Mouse (Mus musculus): Measurements from ENCODE around the gene Dus1l. TPM values are rescaled to one million over a fixed set of nuclear protein-coding genes. Genes with fewer than 3 reads are reported as not detected.

Gene Dus1l
- polyA plus RNA-seq, 1 experiment from 2014 or later: 66.0 TPM

DNA sequence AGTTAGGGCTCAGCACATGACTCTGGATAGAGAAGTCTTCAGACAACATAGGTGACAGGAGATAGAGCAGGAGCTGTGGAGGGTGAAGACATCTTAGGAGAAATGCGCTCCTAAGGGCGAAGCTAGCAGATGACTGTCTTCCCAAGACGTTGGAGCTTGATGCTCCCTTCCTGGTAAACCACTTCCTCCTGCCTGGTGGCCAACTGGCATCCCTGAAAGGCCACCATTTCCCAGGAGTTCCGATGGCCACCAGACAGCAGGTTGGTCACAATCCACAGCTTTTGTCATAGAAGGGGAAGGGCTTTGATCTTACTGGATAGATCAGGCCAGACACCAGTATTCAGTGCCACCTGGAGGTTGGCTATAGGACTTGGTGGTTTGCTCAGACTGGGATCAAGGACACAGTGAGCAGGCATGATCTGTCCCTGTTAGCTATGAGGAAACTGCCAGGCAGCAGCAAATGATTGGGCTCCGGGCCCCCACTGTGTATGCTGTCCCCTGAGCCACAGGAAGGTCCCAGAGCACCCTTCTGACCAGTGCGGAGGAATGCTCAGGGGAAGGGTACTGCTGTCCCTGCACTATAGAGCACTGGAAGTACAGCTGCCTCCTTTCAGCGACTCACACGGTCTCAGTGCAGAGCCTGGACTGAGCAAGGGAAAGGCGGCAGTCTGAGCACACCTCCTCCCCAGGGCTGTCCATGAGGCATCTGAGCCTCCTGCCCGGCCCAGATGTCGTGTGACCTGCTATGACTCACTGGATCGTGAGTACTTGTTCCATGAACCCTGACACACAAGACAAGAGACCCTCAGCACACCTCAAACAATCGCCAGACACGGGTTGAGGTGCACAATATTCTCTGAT lies 34.2 kb downstream of the Dus1l start:
- no peaks in the 10 kb centered on the region for H3K36me3 ChIP-seq (ENCODE audit: insufficient read depth, low read length)
- H3K9me3 ChIP-seq (replicated peaks; ENCODE audit: low read length): no peaks in the 10 kb centered on the region
- TF ChIP-seq CTCF (IDR thresholded peaks at IDR 0.05; ENCODE audit: low read depth): no peak
- ATAC-seq (replicated peaks; ENCODE audit: low FRiP score, low read depth): peak; percentile 55; the same call in 1 of the 2 replicates
- H3K4me1 ChIP-seq (replicated peaks; ENCODE audit: insufficient read depth, low read length): no peaks in the 10 kb centered on the region
- no peaks in the 10 kb centered on the region for H3K27me3 ChIP-seq (ENCODE audit: insufficient read depth, low read length)
- H3K4me3 ChIP-seq (replicated peaks; ENCODE audit: low read depth, low read length): no peak overlapping the region
- H3K27ac ChIP-seq: no peak overlapping the region
- H3K9ac ChIP-seq (ENCODE audit: low read depth, low read length): no peak overlapping the region
- H3K4me2 ChIP-seq (ENCODE audit: low read length): no peak overlapping the region
- WGBS: 59% methylated on average over 14 of the region's 14 CpGs
- no peak for DNase-seq (ENCODE audit: low spot score)

DNA sequence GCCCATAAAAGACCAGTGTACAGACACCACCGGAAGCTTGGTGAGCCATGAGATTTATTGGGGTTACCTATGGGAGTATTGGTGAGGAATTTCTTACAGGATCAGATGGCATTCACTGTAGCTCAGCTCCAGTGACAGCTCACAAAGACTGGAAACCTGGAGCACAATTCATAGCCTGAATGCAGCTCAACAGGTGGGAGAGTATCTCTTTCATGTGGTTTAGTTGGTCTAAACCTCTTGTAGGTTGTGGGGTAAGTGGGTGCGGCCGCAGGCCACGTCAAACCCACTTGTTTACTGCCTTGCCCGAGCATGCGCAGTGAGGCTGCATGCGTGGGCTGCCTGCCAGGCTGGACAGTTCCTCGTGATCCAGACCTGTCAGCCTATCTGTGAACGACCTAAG lies 36.0 kb downstream of the Dus1l start:
- peak; percentile 38; the same call in 1 of the 2 replicates for ATAC-seq (replicated peaks; ENCODE audit: low FRiP score, low read depth)
- H3K9ac ChIP-seq (ENCODE audit: low read depth, low read length): no peak overlapping the region
- H3K27ac ChIP-seq: no peak overlapping the region
- no peak overlapping the region for H3K4me3 ChIP-seq (replicated peaks; ENCODE audit: low read depth, low read length)
- no peaks in the 10 kb centered on the region for H3K36me3 ChIP-seq (ENCODE audit: insufficient read depth, low read length)
- H3K4me2 ChIP-seq (ENCODE audit: low read length): no peak overlapping the region
- DNase-seq (ENCODE audit: low spot score): no peak
- H3K4me1 ChIP-seq (replicated peaks; ENCODE audit: insufficient read depth, low read length): no peaks in the 10 kb centered on the region
- TF ChIP-seq CTCF (IDR thresholded peaks at IDR 0.05; ENCODE audit: low read depth): no peak
- no peaks in the 10 kb centered on the region for H3K9me3 ChIP-seq (replicated peaks; ENCODE audit: low read length)
- 53% methylated on average over 9 of the region's 9 CpGs for WGBS
- no peaks in the 10 kb centered on the region for H3K27me3 ChIP-seq (ENCODE audit: insufficient read depth, low read length)

DNA sequence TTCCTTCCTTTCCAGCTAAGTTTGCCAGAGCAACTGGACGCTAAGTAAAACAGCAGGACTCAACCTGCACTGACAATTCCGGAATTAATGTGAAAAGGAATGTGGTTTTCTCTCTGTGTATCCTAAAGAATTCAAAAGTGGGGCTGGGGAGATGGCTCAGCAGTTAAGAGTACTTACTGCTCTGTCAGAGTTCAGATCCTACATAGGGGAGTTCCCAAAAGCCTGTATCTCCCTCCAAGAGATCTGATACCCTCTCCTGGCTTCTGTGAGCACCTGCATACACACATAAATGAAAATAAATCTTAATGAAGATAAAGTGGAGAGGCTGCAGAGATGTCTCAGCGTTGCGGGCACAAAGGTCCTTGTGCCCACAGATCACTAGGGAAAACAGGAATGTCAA lies 44.6 kb downstream of the Dus1l start:
- H3K36me3 ChIP-seq (ENCODE audit: insufficient read depth, low read length): no peaks in the 10 kb centered on the region
- no peak overlapping the region for H3K9ac ChIP-seq (ENCODE audit: low read depth, low read length)
- no peak overlapping the region for H3K27ac ChIP-seq
- ATAC-seq (replicated peaks; ENCODE audit: low FRiP score, low read depth) (no peak), DNase-seq (ENCODE audit: low spot score) (no peak)
- no peak overlapping the region for H3K4me3 ChIP-seq (replicated peaks; ENCODE audit: low read depth, low read length)
- 57% methylated on average over 4 of the region's 4 CpGs for WGBS
- H3K4me1 ChIP-seq (replicated peaks; ENCODE audit: insufficient read depth, low read length): no peaks in the 10 kb centered on the region
- TF ChIP-seq CTCF (IDR thresholded peaks at IDR 0.05; ENCODE audit: low read depth): no peak
- no peaks in the 10 kb centered on the region for H3K9me3 ChIP-seq (replicated peaks; ENCODE audit: low read length)
- H3K4me2 ChIP-seq (ENCODE audit: low read length): no peak overlapping the region
- H3K27me3 ChIP-seq (ENCODE audit: insufficient read depth, low read length): no peaks in the 10 kb centered on the region

DNA sequence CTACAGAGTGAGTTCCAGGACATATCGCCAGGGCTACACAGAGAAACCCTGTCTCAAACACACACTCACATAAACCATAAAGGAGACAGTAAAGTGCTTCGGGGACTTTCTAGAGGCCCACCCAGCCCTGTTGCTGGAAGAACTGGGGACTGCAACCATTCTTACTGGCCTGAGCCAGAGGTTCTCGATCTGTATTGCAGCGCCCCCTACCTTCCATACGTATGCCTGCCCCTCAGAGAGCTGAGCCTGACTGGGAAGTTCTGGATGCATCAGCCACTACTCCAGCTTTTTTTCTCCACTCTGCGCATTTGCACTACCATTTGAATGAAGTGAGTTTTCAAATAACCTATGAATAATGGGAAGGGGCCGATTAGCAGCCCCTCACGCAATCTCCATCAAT lies 46.8 kb downstream of the Dus1l start:
- ATAC-seq (replicated peaks; ENCODE audit: low FRiP score, low read depth) (no peak), DNase-seq (ENCODE audit: low spot score) (no peak)
- Histone ChIP-seq H3K9ac (ENCODE audit: low read depth, low read length) (no peak overlapping the region), H3K27me3 (ENCODE audit: insufficient read depth, low read length) (no peaks in the 10 kb centered on the region), H3K4me3 (replicated peaks; ENCODE audit: low read depth, low read length) (no peak overlapping the region), H3K9me3 (replicated peaks; ENCODE audit: low read length) (no peaks in the 10 kb centered on the region), H3K36me3 (ENCODE audit: insufficient read depth, low read length) (no peaks in the 10 kb centered on the region), H3K4me2 (ENCODE audit: low read length) (no peak overlapping the region), H3K27ac (no peak overlapping the region), H3K4me1 (replicated peaks; ENCODE audit: insufficient read depth, low read length) (no peaks in the 10 kb centered on the region)
- WGBS: 57% methylated on average over 8 of the region's 8 CpGs
- TF ChIP-seq CTCF (IDR thresholded peaks at IDR 0.05; ENCODE audit: low read depth): peak; percentile 55; the same call in 1 of the 2 replicates

DNA sequence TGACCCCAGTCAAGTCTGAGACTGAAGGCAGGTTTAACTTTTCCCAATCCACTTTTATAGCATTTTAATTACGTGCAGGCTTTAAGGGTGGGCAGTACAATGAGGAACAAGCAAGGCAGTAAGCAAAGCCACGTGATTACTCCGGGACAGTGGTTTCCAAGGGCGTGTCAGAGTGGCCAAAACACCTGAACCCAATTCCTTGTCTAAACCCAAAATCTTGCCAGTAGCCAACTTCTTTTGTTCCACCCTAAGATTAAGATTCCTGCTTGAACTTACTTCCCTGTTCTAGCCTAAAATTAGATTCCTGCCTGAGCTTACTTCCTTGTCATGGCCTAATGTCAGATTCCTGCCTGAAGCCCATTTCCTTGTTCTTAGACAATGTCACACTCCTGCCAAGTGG lies 48.2 kb downstream of the Dus1l start:
- 64% methylated on average over 4 of the region's 4 CpGs for WGBS
- no peak for TF ChIP-seq CTCF (IDR thresholded peaks at IDR 0.05; ENCODE audit: low read depth)
- Histone ChIP-seq H3K27me3 (ENCODE audit: insufficient read depth, low read length) (no peaks in the 10 kb centered on the region), H3K4me1 (replicated peaks; ENCODE audit: insufficient read depth, low read length) (no peaks in the 10 kb centered on the region), H3K9ac (ENCODE audit: low read depth, low read length) (no peak overlapping the region), H3K4me3 (replicated peaks; ENCODE audit: low read depth, low read length) (no peak overlapping the region), H3K27ac (no peak overlapping the region), H3K9me3 (replicated peaks; ENCODE audit: low read length) (no peaks in the 10 kb centered on the region), H3K4me2 (ENCODE audit: low read length) (no peak overlapping the region), H3K36me3 (ENCODE audit: insufficient read depth, low read length) (no peaks in the 10 kb centered on the region)
- DNase-seq (ENCODE audit: low spot score) (no peak), ATAC-seq (replicated peaks; ENCODE audit: low FRiP score, low read depth) (no peak)

DNA sequence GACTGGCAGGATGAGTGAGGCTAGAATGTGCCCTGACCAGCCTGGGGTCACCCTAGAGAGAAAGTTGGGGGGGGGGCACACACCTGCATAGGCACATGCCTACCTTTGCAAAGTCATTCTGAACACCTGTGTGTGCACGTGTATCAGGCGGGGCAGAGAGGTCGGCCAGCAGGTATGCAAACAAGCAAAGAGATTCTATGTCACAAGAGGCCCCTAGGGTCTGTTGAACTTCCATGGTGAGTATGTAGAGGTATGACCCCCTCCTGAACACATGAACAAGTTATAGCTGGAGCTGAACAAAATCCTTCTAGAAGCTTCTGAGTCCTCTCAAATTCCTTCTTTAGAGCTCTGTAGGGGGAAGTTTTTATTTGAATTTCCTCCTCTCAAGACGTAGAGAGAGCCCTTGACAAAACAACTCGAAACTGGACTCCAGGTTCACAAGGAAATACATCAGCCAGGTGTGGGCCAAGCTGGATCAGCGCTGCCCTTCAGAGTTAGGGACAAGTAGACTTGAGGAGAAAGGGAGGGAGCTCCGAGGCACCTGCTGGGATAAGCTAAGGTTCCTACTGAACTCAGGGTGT lies 52.0 kb downstream of the Dus1l start:
- no peaks in the 10 kb centered on the region for H3K27me3 ChIP-seq (ENCODE audit: insufficient read depth, low read length)
- 70% methylated on average over 7 of the region's 7 CpGs for WGBS
- no peak overlapping the region for H3K4me3 ChIP-seq (replicated peaks; ENCODE audit: low read depth, low read length)
- no peak overlapping the region for H3K4me2 ChIP-seq (ENCODE audit: low read length)
- no peaks in the 10 kb centered on the region for H3K9me3 ChIP-seq (replicated peaks; ENCODE audit: low read length)
- no peaks in the 10 kb centered on the region for H3K4me1 ChIP-seq (replicated peaks; ENCODE audit: insufficient read depth, low read length)
- H3K27ac ChIP-seq: no peak overlapping the region
- H3K9ac ChIP-seq (ENCODE audit: low read depth, low read length): no peak overlapping the region
- H3K36me3 ChIP-seq (ENCODE audit: insufficient read depth, low read length): no peaks in the 10 kb centered on the region
- ATAC-seq (replicated peaks; ENCODE audit: low FRiP score, low read depth) (0 out of 2 replicates have a peak, but pooled peaks have one; percentile 33), DNase-seq (ENCODE audit: low spot score) (no peak)
- TF ChIP-seq CTCF (IDR thresholded peaks at IDR 0.05; ENCODE audit: low read depth): no peak

Data from kidney, postnatal 0 days (tissue).